In genomic region chr2:92478313-92478688, GRCm38 (mm10) we compare ENCODE assay signal across 24 mouse cellular contexts. TPM values are rescaled to one million over a fixed set of nuclear protein-coding genes. Genes with fewer than 3 reads are reported as not detected.
DNase-seq lines count a peak whose midpoint lies in the region; ATAC-seq and TF ChIP-seq lines count a peak whose summit lies in the region.
"Had no signal": no experiment of that assay in that cellular context is flagged by ENCODE, and none has a peak within 500 bp of the region (broad histone marks: within the 10 kb centered on the region; RNA-seq: fewer than 3 reads in every experiment).

No protein-coding gene starts in this region.

- ATAC-seq in liver, embryonic 12.5 days, result no peak
- no peak for ATAC-seq in stomach, embryonic 16.5 days (ENCODE audit: insufficient read depth, low FRiP score)
- ATAC-seq in stomach, postnatal 0 days (ENCODE audit: low FRiP score, low TSS enrichment), result no peak
- peak; percentile 80 for ATAC-seq in megakaryocyte, adult 5-6 weeks (ENCODE audit: poor library complexity, severe bottlenecking)
- ATAC-seq: CD4-positive, CD25-positive, alpha-beta regulatory T cell, adult 4 months; forebrain, postnatal 0 days; intestine, embryonic 15.5 days had no signal

- TF ChIP-seq EP300 in stomach, postnatal 0 days (optimal IDR thresholded peaks at IDR 0.05), result no peak

- no peaks in the 10 kb centered on the region for H3K27me3 ChIP-seq in liver, adult 2 months (ENCODE audit: control insufficient read depth, insufficient read depth, low read length)
- H3K27me3 ChIP-seq in liver, embryonic 12.5 days (replicated peaks), result peaks cover 23% of the 10 kb centered on the region
- H3K27me3 ChIP-seq in stomach, embryonic 16.5 days (ENCODE audit: control insufficient read depth, insufficient read depth, low read length), result 0 out of 2 replicates have a peak, but pooled peaks cover 7% of the 10 kb centered on the region
- no peaks in the 10 kb centered on the region for H3K27me3 ChIP-seq in stomach, postnatal 0 days (ENCODE audit: control insufficient read depth, insufficient read depth, low read length)
- H3K27me3 ChIP-seq: intestine, embryonic 15.5 days had no signal

- H3K36me3 ChIP-seq in liver, adult 2 months (ENCODE audit: control insufficient read depth, insufficient read depth, low read length), result no peaks in the 10 kb centered on the region
- H3K36me3 ChIP-seq in liver, embryonic 12.5 days, result no peaks in the 10 kb centered on the region
- no peaks in the 10 kb centered on the region for H3K36me3 ChIP-seq in stomach, embryonic 16.5 days (ENCODE audit: control insufficient read depth, insufficient read depth, low read length)
- H3K36me3 ChIP-seq in stomach, postnatal 0 days (ENCODE audit: control insufficient read depth, insufficient read depth, low read length), result no peaks in the 10 kb centered on the region
- H3K36me3 ChIP-seq: embryonic facial prominence, embryonic 10.5 days; embryonic facial prominence, embryonic 15.5 days; forebrain, embryonic 12.5 days; hindbrain, embryonic 12.5 days; intestine, embryonic 15.5 days had no signal

- DNase-seq in liver, adult 2 months (ENCODE audit: extremely low read depth, low read depth, low spot score), result peak; percentile 14
- DNase-seq in stomach, postnatal 0 days (ENCODE audit: low spot score), result no peak
- DNase-seq in layer of hippocampus, postnatal 10 days (ENCODE audit: low spot score in 2 of 2), result no peak
- DNase-seq in spleen, postnatal 10 days (ENCODE audit: low spot score in 2 of 2), result no peak
- DNase-seq: adrenal gland, postnatal 25 days; cerebellum, adult 18-20 months; cerebellum, postnatal 14 days; forebrain, postnatal 0 days; heart, postnatal 36 days; kidney, adult 2 months; kidney, postnatal 10 days; midbrain, embryonic 14.5 days; right cerebral cortex, postnatal 4 days had no signal

- H3K9me3 ChIP-seq in liver, embryonic 12.5 days (replicated peaks), result peaks cover 5% of the 10 kb centered on the region; the same call in 1 of the 2 replicates
- H3K9me3 ChIP-seq in stomach, embryonic 16.5 days (replicated peaks; ENCODE audit: control insufficient read depth, low read length), result no peaks in the 10 kb centered on the region
- no peaks in the 10 kb centered on the region for H3K9me3 ChIP-seq in stomach, postnatal 0 days (ENCODE audit: control insufficient read depth, low read length)
- H3K9me3 ChIP-seq: embryonic facial prominence, embryonic 10.5 days; embryonic facial prominence, embryonic 15.5 days; forebrain, embryonic 12.5 days; hindbrain, embryonic 12.5 days; intestine, embryonic 15.5 days had no signal

- H3K9ac ChIP-seq in liver, adult 2 months (ENCODE audit: low read depth, low read length), result no peak overlapping the region
- H3K9ac ChIP-seq in liver, embryonic 12.5 days, result no peak overlapping the region
- H3K9ac ChIP-seq in stomach, embryonic 16.5 days (ENCODE audit: low read length), result no peak overlapping the region
- no peak overlapping the region for H3K9ac ChIP-seq in stomach, postnatal 0 days (ENCODE audit: low read length)
- H3K9ac ChIP-seq: embryonic facial prominence, embryonic 15.5 days; forebrain, embryonic 12.5 days; forebrain, postnatal 0 days; hindbrain, embryonic 12.5 days; intestine, embryonic 15.5 days; liver, embryonic 14.5 days had no signal

- no peaks in the 10 kb centered on the region for H3K4me1 ChIP-seq in liver, adult 2 months (ENCODE audit: control insufficient read depth, insufficient read depth, low read length)
- peaks cover 6% of the 10 kb centered on the region; the same call in 1 of the 2 replicates for H3K4me1 ChIP-seq in liver, embryonic 12.5 days
- H3K4me1 ChIP-seq in stomach, embryonic 16.5 days (ENCODE audit: control insufficient read depth, insufficient read depth, low read length), result peaks cover 2% of the 10 kb centered on the region; the same call in 1 of the 2 replicates
- H3K4me1 ChIP-seq in stomach, postnatal 0 days (replicated peaks; ENCODE audit: control insufficient read depth, insufficient read depth), result no peaks in the 10 kb centered on the region
- H3K4me1 ChIP-seq: embryonic facial prominence, embryonic 15.5 days; forebrain, embryonic 12.5 days; hindbrain, embryonic 12.5 days had no signal

- no peak overlapping the region for H3K4me2 ChIP-seq in liver, embryonic 12.5 days
- H3K4me2 ChIP-seq in stomach, embryonic 16.5 days (ENCODE audit: low read depth, low read length), result no peak overlapping the region
- no peak overlapping the region for H3K4me2 ChIP-seq in stomach, postnatal 0 days (replicated peaks; ENCODE audit: low read depth)
- H3K4me2 ChIP-seq: embryonic facial prominence, embryonic 15.5 days; forebrain, embryonic 12.5 days; hindbrain, embryonic 12.5 days; intestine, embryonic 15.5 days had no signal

- TF ChIP-seq CTCF in liver, adult 2 months (IDR thresholded peaks at IDR 0.05; ENCODE audit: low read depth, low read length), result no peak
- no peak for TF ChIP-seq CTCF in stomach, postnatal 0 days (IDR thresholded peaks at IDR 0.05; ENCODE audit: low read depth)

- TF ChIP-seq POLR2A in liver, adult 2 months (IDR thresholded peaks at IDR 0.05; ENCODE audit: extremely low read depth, insufficient read depth, low read length), result no peak

- H3K4me3 ChIP-seq in liver, adult 2 months (ENCODE audit: insufficient read depth, low read depth, low read length), result no peak overlapping the region
- no peak overlapping the region for H3K4me3 ChIP-seq in liver, embryonic 12.5 days
- no peak overlapping the region for H3K4me3 ChIP-seq in stomach, embryonic 16.5 days (replicated peaks; ENCODE audit: low read length)
- no peak overlapping the region for H3K4me3 ChIP-seq in stomach, postnatal 0 days (ENCODE audit: low read depth, low read length)
- H3K4me3 ChIP-seq: embryonic facial prominence, embryonic 10.5 days; embryonic facial prominence, embryonic 15.5 days; forebrain, embryonic 12.5 days; hindbrain, embryonic 12.5 days; intestine, embryonic 15.5 days had no signal

- H3K27ac ChIP-seq in liver, adult 2 months (replicated peaks; ENCODE audit: insufficient read depth, low read depth, low read length), result no peak overlapping the region
- no peak overlapping the region for H3K27ac ChIP-seq in liver, embryonic 12.5 days
- peak overlapping the region; percentile 69; the same call in 1 of the 2 replicates for H3K27ac ChIP-seq in stomach, embryonic 16.5 days (ENCODE audit: low read length)
- H3K27ac ChIP-seq in stomach, postnatal 0 days (replicated peaks), result no peak overlapping the region
- H3K27ac ChIP-seq: embryonic facial prominence, embryonic 10.5 days; forebrain, embryonic 12.5 days; hindbrain, embryonic 12.5 days; hindbrain, postnatal 0 days; intestine, embryonic 15.5 days; liver, embryonic 14.5 days had no signal

- H3K79me2 ChIP-seq in liver, adult 2 months (ENCODE audit: control insufficient read depth, insufficient read depth, low read length), result no peaks in the 10 kb centered on the region

- WGBS in liver, adult 2 months, result 59% methylated on average over 4 of the region's 4 CpGs
- 58% methylated on average over 4 of the region's 4 CpGs for WGBS in liver, embryonic 12.5 days (ENCODE audit: insufficient replicate concordance)
- 68% methylated on average over 4 of the region's 4 CpGs for WGBS in stomach, embryonic 16.5 days
- WGBS in stomach, postnatal 0 days, result 65% methylated on average over 4 of the region's 4 CpGs

RNA-seq across cellular contexts. Expression of gene Slc35c1, which starts 18.0 kb away (rescaled TPM):
- total RNA-seq in liver, adult 2 months (2014; rRNA removed), result 3.0 and 3.9 TPM in 2 replicates
- polyA plus RNA-seq in liver, adult 2 months (2012; rRNA removed), result 26.0 and 30.7 TPM in 2 replicates
- polyA plus RNA-seq in liver, embryonic 12.5 days (2016; fragmentation: Nextera tagmentation; extraction: Ambion mirVana), result 15.3 and 15.5 TPM in 2 replicates
- 34.5 and 40.4 TPM in 2 replicates for polyA plus RNA-seq in stomach, embryonic 16.5 days (2015; fragmentation: Nextera tagmentation; extraction: Ambion mirVana)
- 35.8 and 41.7 TPM in 2 replicates for polyA plus RNA-seq in stomach, postnatal 0 days (2015; fragmentation: Nextera tagmentation; extraction: Ambion mirVana)
- total RNA-seq in megakaryocyte, adult 5-6 weeks (2015), result 82.5 and 84.8 TPM in 2 replicates
- 28.7 and 42.0 TPM in 2 replicates for total RNA-seq in megakaryocyte, adult 5-6 weeks (2017)
- 10 to 100 TPM; 17.1 to 17.2 TPM for total RNA-seq in layer of hippocampus, postnatal 10 days (2021)

RNA-seq across cellular contexts. Expression of gene Cry2, which starts 44.5 kb away (rescaled TPM):
- total RNA-seq in liver, adult 2 months (2014; rRNA removed), result 20.5 and 22.4 TPM in 2 replicates
- 17.1 and 21.9 TPM in 2 replicates for polyA plus RNA-seq in liver, adult 2 months (2012; rRNA removed)
- polyA plus RNA-seq in liver, embryonic 12.5 days (2016; fragmentation: Nextera tagmentation; extraction: Ambion mirVana), result 14.1 and 14.5 TPM in 2 replicates
- 23.4 and 26.5 TPM in 2 replicates for polyA plus RNA-seq in stomach, embryonic 16.5 days (2015; fragmentation: Nextera tagmentation; extraction: Ambion mirVana)
- 14.8 and 17.3 TPM in 2 replicates for polyA plus RNA-seq in stomach, postnatal 0 days (2015; fragmentation: Nextera tagmentation; extraction: Ambion mirVana)
- 3.5 and 4.1 TPM in 2 replicates for total RNA-seq in megakaryocyte, adult 5-6 weeks (2015)
- 3.2 and 4.3 TPM in 2 replicates for total RNA-seq in megakaryocyte, adult 5-6 weeks (2017)
- 10 to 100 TPM; 89.1 to 94.8 TPM for total RNA-seq in layer of hippocampus, postnatal 10 days (2021)
